Mouse (Mus musculus): ENCODE results near the gene Abhd16a. TPM values are rescaled to one million over a fixed set of nuclear protein-coding genes. Genes with fewer than 3 reads are reported as not detected.

The Abhd16a gene
- total RNA-seq, 1 experiment from 2014 or later: 33.2 TPM

- no peak for ATAC-seq (ENCODE audit: extremely low read depth, insufficient number of reproducible peaks, low FRiP score, poor library complexity, severe bottlenecking)
Observed at GRCm38 (mm10) chr17:35080248-35080647, 8.8 kb upstream of the Abhd16a start.

GRCm38 (mm10) chr17:35080710-35081109 lies 8.4 kb upstream of the Abhd16a start:
- no peak for ATAC-seq (ENCODE audit: extremely low read depth, insufficient number of reproducible peaks, low FRiP score, poor library complexity, severe bottlenecking)

- ATAC-seq (ENCODE audit: extremely low read depth, insufficient number of reproducible peaks, low FRiP score, poor library complexity, severe bottlenecking): no peak
Observed at GRCm38 (mm10) chr17:35082841-35083576, 6.1 kb upstream of the Abhd16a start.

GRCm38 (mm10) chr17:35083929-35084497 lies 5.0 kb upstream of the Abhd16a start:
- no peak for ATAC-seq (ENCODE audit: extremely low read depth, insufficient number of reproducible peaks, low FRiP score, poor library complexity, severe bottlenecking)

- ATAC-seq (ENCODE audit: extremely low read depth, insufficient number of reproducible peaks, low FRiP score, poor library complexity, severe bottlenecking): no peak
Observed at GRCm38 (mm10) chr17:35085208-35085865, 3.7 kb upstream of the Abhd16a start, which contains the start of gene Ly6g6f. TSS of gene Ly6g6f (minus strand) at chr17:35085610.

GRCm38 (mm10) chr17:35088151-35088550 lies 912 bp upstream of the Abhd16a start:
- ATAC-seq (ENCODE audit: extremely low read depth, insufficient number of reproducible peaks, low FRiP score, poor library complexity, severe bottlenecking): no peak

GRCm38 (mm10) chr17:35090166-35090932 lies 1.3 kb downstream of the Abhd16a start:
- no peak for ATAC-seq (ENCODE audit: extremely low read depth, insufficient number of reproducible peaks, low FRiP score, poor library complexity, severe bottlenecking)

- no peak for ATAC-seq (ENCODE audit: extremely low read depth, insufficient number of reproducible peaks, low FRiP score, poor library complexity, severe bottlenecking)
Observed at GRCm38 (mm10) chr17:35092403-35093198, 3.5 kb downstream of the Abhd16a start.

- no peak for ATAC-seq (ENCODE audit: extremely low read depth, insufficient number of reproducible peaks, low FRiP score, poor library complexity, severe bottlenecking)
Observed at GRCm38 (mm10) chr17:35094475-35095365, 5.7 kb downstream of the Abhd16a start.

GRCm38 (mm10) chr17:35096597-35096996 lies 7.5 kb downstream of the Abhd16a start:
- no peak for ATAC-seq (ENCODE audit: extremely low read depth, insufficient number of reproducible peaks, low FRiP score, poor library complexity, severe bottlenecking)

- no peak for ATAC-seq (ENCODE audit: extremely low read depth, insufficient number of reproducible peaks, low FRiP score, poor library complexity, severe bottlenecking)
Observed at GRCm38 (mm10) chr17:35097164-35097655, 8.1 kb downstream of the Abhd16a start.

GRCm38 (mm10) chr17:35100196-35100765 lies 11.2 kb downstream of the Abhd16a start:
- no peak for ATAC-seq (ENCODE audit: extremely low read depth, insufficient number of reproducible peaks, low FRiP score, poor library complexity, severe bottlenecking)

GRCm38 (mm10) chr17:35101161-35101560 lies 12.1 kb downstream of the Abhd16a start:
- no peak for ATAC-seq (ENCODE audit: extremely low read depth, insufficient number of reproducible peaks, low FRiP score, poor library complexity, severe bottlenecking)

GRCm38 (mm10) chr17:35102299-35102698 lies 13.2 kb downstream of the Abhd16a start:
- ATAC-seq (ENCODE audit: extremely low read depth, insufficient number of reproducible peaks, low FRiP score, poor library complexity, severe bottlenecking): no peak

- no peak for ATAC-seq (ENCODE audit: extremely low read depth, insufficient number of reproducible peaks, low FRiP score, poor library complexity, severe bottlenecking)
Observed at GRCm38 (mm10) chr17:35103221-35103690, 14.2 kb downstream of the Abhd16a start.

GRCm38 (mm10) chr17:35104079-35104478 lies 15.0 kb downstream of the Abhd16a start:
- no peak for ATAC-seq (ENCODE audit: extremely low read depth, insufficient number of reproducible peaks, low FRiP score, poor library complexity, severe bottlenecking)

GRCm38 (mm10) chr17:35104754-35105153 lies 15.7 kb downstream of the Abhd16a start:
- no peak for ATAC-seq (ENCODE audit: extremely low read depth, insufficient number of reproducible peaks, low FRiP score, poor library complexity, severe bottlenecking)

All from neutrophil, adult 5-6 weeks (primary cell).